Mouse (Mus musculus): ENCODE measurements around the gene Sarnp.

Sarnp gene

DNA sequence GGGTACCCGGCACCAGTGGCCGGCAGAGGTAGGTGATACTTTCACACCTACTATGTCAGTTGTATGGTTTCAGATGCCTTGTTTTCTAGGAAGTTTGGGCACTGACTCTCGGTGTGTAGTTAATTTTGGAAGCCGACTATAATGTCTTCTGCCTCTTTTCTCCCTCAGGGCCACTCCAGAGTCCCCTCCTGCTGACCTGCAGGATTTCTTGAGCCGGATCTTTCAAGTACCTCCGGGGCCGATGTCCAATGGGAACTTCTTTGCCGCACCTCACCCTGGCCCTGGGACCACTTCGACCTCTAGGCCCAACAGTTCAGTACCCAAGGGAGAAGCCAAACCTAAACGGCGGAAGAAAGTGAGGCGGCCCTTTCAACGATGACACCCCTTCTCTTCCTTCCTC, at the start of gene Sarnp:
Sarnp (plus strand) TSS at position 301 of the 400 bp plus-strand sequence.
- no peak for DNase-seq (ENCODE audit: inconsistent age in 2 of 2, low spot score in 1 of 2)

- DNase-seq (ENCODE audit: inconsistent age in 2 of 2, low spot score in 1 of 2), result peak in 1 of 2 experiments; percentile 41
Measured at GRCm38 (mm10) chr10:128772895-128773294, 44.2 kb upstream of the Sarnp start.

DNA sequence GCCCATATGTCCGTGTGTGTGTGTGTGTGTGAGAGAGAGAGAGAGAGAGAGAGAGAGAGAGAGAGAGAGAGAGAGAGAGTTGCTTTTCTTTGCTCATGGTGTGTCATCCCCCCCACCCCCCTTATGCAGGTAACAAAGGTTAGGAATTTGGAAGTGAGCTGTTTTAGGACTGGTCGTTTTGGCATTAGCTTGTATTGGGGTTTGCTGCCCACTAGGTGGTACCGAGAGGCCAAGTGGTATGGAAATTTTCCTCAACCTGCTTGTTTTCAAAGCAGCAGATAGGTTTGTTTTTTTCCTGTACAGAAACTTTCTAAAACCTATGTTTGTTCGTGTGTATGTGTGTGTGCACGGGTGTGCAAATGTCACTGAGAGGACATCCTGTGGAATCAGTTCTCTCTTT, 43.4 kb upstream of the Sarnp start:
- DNase-seq (ENCODE audit: inconsistent age in 2 of 2, low spot score in 1 of 2), result no peak

- DNase-seq (ENCODE audit: inconsistent age in 2 of 2, low spot score in 1 of 2), result no peak
Measured at GRCm38 (mm10) chr10:128778441-128778840, 38.7 kb upstream of the Sarnp start.

DNA sequence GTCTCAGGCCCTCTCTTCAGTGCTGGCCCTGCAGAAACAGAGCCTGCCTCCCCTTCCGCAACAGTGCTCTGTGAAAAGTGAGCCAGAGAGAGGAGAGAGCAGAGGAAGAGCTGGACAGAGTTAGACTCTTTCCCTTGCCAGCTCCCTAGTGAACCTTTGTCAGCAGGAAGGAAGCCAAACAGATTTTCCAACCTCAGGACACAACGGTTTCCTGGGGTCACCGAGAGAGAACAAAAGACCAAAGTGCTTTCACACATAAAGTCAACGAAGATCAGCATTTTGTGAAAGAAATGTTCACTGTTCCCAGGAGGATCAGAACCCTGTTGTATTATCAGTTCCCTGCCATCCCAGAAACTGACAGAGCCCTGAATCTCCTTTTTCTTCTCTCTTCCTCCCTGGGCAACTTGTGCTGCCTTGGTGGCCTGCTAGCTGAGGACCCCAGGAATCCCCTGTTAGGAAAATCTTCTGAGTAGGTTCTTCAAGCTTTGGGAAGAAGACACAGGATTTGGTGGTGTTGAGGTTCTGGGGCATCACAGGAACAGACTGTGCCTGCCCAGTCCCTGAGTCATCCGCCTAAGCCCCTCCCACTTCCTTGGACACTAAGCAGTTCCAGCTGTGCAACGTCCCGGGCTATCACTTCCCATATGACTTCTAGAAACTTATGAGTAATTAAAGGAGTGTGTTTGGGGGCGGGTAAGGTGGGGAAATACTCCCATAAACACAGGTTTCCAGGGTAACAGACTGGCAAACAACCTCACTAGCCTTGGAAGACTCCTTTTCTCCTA, 37.9 kb upstream of the Sarnp start:
- peak; percentile 87 to 88 for DNase-seq (ENCODE audit: inconsistent age in 2 of 2, low spot score in 1 of 2)

DNA sequence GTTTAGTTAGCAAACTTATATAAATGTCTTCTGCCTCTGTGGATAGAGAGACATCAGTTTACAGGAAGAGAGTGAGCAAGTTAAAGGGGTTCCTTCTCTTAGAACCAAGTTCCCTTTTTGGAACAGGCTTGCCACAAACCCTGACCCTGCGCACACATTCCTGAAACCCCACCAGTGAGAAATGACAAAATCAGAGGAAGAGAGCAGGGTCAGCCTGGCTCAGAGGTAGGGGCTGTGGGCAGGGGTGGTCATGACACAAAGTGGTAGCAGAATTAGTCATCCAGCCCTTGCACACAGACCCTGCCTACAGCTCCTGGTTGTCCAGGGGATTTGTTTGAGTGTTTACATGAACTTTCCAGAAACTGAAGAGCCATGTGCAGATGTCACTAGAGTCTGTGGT, 36.9 kb upstream of the Sarnp start:
- DNase-seq (ENCODE audit: inconsistent age in 2 of 2, low spot score in 1 of 2), result no peak

DNA sequence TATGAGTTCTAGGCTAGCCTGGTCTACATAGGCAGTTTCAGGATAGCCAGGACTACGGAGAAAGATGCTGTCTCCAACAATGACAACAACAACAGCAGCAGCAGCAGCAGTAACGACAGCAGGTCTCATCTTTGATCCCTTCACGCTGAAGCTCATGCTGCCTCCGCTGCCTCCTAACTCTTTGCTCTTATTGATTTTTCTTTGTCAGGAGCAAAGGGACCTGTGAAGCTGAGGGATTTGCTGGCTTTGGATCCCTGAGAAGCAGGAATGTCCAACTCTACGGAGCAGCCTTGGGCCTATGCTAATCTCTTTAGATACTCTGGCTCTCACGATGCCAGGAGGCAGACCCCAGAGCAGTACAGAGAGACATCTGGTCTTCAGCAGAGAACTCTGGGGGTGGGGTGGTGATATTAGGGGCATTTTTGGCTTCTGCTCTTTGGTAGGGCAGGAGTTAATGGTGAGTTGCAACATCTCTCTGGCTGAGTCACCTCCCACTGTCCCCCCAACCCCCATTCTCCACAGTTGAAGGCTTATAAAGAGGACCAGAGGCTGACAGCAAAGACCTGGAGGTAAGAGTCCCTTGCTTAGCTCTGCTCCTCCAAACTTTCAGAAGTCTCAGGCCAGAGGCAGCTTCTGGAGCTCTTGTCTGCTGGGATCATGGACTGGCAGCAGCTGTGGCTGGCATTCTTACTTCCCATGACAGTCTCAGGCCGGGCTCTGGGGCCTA, 26.6 kb upstream of the Sarnp start, which contains the start of gene Mmp19:
Mmp19 (plus strand) TSS at position 513 of the 727 bp plus-strand sequence.
- peak; percentile 68 to 90 for DNase-seq (ENCODE audit: inconsistent age in 2 of 2, low spot score in 1 of 2)

- no peak for DNase-seq (ENCODE audit: inconsistent age in 2 of 2, low spot score in 1 of 2)
Measured at GRCm38 (mm10) chr10:128792041-128792440, 25.1 kb upstream of the Sarnp start.

DNA sequence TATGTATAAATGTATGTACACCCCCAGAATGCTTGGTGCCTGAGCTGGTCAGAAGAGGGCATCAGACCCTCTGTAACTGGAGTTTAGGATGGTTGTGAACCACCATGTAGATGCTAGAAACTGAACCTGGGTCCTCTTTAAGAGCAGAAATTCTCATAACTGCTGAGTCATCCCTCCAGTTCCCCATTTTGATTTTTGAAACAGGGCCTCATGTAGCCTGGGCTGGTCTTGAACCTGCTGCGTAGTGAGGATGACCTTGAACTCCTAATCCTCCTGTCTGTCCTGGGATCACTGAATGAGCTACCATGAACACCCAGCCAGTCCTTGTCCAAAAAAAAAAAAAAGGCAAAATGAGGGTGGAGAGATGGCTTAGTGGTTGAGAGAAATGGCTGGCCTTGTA, 23.9 kb upstream of the Sarnp start:
- no peak for DNase-seq (ENCODE audit: inconsistent age in 2 of 2, low spot score in 1 of 2)

DNA sequence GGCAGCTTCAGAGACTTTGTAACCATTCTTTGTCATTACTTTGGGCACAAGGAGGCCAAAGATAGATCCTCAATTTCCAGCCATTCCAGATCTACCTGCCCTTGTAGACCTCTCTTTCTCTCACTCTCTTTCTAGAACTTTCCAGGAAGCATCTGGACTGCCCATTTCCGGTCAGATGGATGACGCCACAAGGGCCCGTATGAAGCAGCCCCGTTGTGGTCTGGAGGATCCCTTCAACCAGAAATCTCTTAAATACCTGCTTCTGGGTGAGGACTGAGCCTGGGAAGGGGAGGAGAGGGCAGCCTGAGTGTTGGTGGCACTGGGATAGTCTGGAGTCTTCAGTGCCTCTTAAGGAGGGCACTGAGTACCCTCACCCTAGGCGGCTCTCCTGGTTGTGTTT, 22.7 kb upstream of the Sarnp start:
- no peak for DNase-seq (ENCODE audit: inconsistent age in 2 of 2, low spot score in 1 of 2)

DNA sequence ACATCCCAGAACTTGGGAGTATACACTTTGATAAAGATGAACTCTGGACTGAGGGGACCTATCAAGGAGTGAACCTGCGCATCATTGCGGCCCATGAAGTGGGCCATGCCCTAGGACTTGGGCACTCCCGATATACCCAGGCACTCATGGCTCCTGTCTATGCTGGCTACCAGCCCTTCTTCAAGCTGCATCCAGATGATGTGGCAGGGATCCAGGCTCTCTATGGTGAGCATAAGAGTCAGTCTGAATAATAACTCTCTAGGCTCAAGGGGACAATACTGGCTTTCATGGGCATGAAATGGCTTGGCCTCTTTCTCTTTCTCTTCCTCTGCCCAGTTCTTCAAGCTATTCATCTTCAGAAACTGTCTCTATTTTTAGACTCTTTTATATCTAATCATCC, 21.6 kb upstream of the Sarnp start:
- DNase-seq (ENCODE audit: inconsistent age in 2 of 2, low spot score in 1 of 2), result no peak

DNA sequence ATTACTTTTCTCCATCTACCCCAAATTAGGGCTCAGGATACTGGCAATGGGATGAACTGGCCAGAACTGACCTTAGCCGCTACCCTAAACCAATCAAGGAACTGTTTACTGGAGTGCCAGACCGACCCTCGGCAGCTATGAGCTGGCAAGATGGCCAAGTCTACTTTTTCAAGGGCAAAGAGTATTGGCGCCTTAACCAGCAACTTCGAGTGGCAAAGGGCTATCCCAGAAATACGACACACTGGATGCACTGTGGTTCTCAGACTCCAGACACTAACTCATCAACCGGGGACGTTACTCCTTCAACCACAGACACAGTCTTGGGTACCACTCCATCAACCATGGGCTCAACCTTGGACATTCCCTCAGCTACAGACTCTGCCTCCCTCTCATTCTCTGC, 18.5 kb upstream of the Sarnp start:
- peak in 1 of 2 experiments; percentile 25 for DNase-seq (ENCODE audit: inconsistent age in 2 of 2, low spot score in 1 of 2)

DNA sequence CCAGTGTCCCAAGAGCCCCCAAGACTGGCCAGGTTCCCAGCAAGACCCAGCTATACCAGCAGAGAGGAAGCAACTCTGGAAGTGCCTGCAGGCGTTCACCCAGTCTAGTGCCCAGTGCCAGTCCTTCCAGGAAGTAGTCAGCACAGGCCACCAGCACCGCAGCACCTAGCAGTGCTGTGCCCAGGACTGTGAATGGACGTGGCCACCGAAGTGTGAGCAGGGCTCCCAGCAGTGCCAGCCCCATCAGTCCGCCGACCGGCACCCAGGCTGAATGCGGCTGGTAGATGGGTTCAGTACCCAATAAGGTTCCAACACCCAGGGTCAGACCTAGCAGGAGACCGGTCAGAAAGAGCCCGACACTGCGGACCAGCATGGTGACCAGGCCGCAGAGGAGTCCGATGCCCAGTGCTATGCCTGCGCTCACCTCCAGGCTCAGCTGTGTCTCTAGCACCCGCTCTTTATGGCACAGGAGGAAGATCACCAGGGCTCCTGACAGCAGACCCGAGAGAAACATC, 15.1 kb upstream of the Sarnp start:
- DNase-seq (ENCODE audit: inconsistent age in 2 of 2, low spot score in 1 of 2), result peak in 1 of 2 experiments; percentile 33

- DNase-seq (ENCODE audit: inconsistent age in 2 of 2, low spot score in 1 of 2), result peak in 1 of 2 experiments; percentile 41
Measured at GRCm38 (mm10) chr10:128802956-128803355, 14.2 kb upstream of the Sarnp start.

DNA sequence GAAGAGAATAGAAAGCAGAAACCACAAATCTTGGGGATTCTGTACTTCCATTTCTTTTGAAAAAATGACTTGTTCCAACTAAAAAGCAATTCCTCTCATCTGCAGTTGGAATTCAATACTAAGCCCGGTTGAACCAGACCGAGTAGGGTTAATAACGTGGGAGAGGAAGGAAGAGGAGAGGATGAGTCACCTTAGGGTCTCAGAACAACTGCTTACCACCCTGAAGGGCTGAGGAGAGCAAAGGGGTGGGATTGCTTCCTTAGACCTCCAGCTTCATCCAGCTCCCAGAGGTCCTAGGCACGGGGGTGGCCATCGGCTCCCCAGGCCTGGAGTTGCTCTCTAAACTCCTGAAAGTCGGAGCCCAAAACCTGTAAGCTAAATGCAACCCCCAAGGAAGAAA, 13.8 kb upstream of the Sarnp start:
- no peak for DNase-seq (ENCODE audit: inconsistent age in 2 of 2, low spot score in 1 of 2)

GRCm38 (mm10) chr10:128803771-128804270, 13.3 kb upstream of the Sarnp start, which contains the start of gene Dnajc14:
Gene Dnajc14, plus strand, starts transcription at chr10:128804062.
- peak; percentile 68 to 87 for DNase-seq (ENCODE audit: inconsistent age in 2 of 2, low spot score in 1 of 2)

GRCm38 (mm10) chr10:128804271-128805091, 12.7 kb upstream of the Sarnp start, which contains the start of gene Tmem198b:
Gene Tmem198b, minus strand, starts transcription at chr10:128804370.
- peak; percentile 74 to 93 for DNase-seq (ENCODE audit: inconsistent age in 2 of 2, low spot score in 1 of 2)

GRCm38 (mm10) chr10:128805092-128806000, 11.8 kb upstream of the Sarnp start:
- DNase-seq (ENCODE audit: inconsistent age in 2 of 2, low spot score in 1 of 2), result peak; percentile 97 to 98

DNA sequence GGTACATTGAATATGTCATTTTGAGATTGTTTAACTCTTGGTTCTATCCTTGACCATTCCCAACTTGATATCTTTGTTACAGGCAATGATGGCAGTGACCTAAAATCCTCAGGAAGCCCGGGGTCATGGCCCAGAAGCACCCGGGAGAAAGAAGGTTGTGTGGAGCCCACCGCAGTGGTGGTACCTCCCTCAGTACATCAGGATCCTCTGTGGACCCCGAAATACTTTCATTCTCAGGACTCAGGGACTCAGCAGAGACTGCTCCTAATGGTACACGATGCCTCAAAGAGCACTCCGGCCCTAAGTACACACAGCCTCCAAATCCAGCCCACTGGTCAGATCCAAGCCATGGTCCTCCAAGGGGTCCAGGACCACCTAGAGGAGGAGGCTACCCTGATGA, 11.0 kb upstream of the Sarnp start:
- DNase-seq (ENCODE audit: inconsistent age in 2 of 2, low spot score in 1 of 2), result peak in 1 of 2 experiments; percentile 59

GRCm38 (mm10) chr10:128807018-128807417, 10.1 kb upstream of the Sarnp start:
- DNase-seq (ENCODE audit: inconsistent age in 2 of 2, low spot score in 1 of 2), result peak in 1 of 2 experiments; percentile 41

Data from adrenal gland, adult (tissue).